Mouse (Mus musculus) stomach, embryonic 16.5 days (tissue): Measurements from ENCODE around the gene Olfr12. TPM values are rescaled to one million over a fixed set of nuclear protein-coding genes. Genes with fewer than 3 reads are reported as not detected.

Source experiments
- ATAC-seq: fragments of 200-750 bp; cut with Nextera tagmentation; 2 replicates; pipeline ENCODE4 v1.8.0; 2017; ENCODE audit warnings: moderate number of reproducible peaks, moderate TSS enrichment; ENCODE audit not compliant: insufficient read depth, low FRiP score
- H3K27ac ChIP-seq: fragments of 300-500 bp; sonication (generic); 2 replicates; pipeline ENCODE4 v1.5.1; 2014; ENCODE audit warnings: low read length
- H3K27me3 ChIP-seq: fragments of 300-500 bp; sonication (generic); 2 replicates; pipeline ENCODE4 v1.6.1; 2014; ENCODE audit warnings: low read length, control low read depth, mixed read lengths; ENCODE audit not compliant: control insufficient read depth, insufficient read depth
- H3K36me3 ChIP-seq: fragments of 300-500 bp; sonication (generic); 2 replicates; pipeline ENCODE4 v1.6.1; 2014; ENCODE audit warnings: low read length; ENCODE audit not compliant: control insufficient read depth, insufficient read depth
- H3K4me1 ChIP-seq: fragments of 300-500 bp; sonication (generic); 2 replicates; pipeline ENCODE4 v1.6.1; 2014; ENCODE audit warnings: low read length, control low read depth, mixed read lengths; ENCODE audit not compliant: control insufficient read depth, insufficient read depth
- H3K4me2 ChIP-seq: fragments of 300-500 bp; sonication (generic); 2 replicates; pipeline ENCODE4 v1.6.1; 2014; ENCODE audit warnings: low read depth, low read length, mixed read lengths
- H3K4me3 ChIP-seq: fragments of 300-500 bp; sonication (generic); replicated peaks from 2 replicates; pipeline ENCODE4 v1.5.1; 2014; ENCODE audit warnings: mild to moderate bottlenecking, low read length
- H3K9ac ChIP-seq: fragments of 300-500 bp; sonication (generic); 2 replicates; pipeline ENCODE4 v1.6.1; 2014; ENCODE audit warnings: low read length
- H3K9me3 ChIP-seq: fragments of 300-500 bp; sonication (generic); replicated peaks from 2 replicates; pipeline ENCODE4 v1.6.1; 2016; ENCODE audit warnings: low read length, control low read depth; ENCODE audit not compliant: control insufficient read depth
- WGBS: fragments of 180-500 bp; shearing (Covaris S2); extraction: QIAGEN DNeasy Blood & Tissue Kit; methylation state at CpG from one replicate; pipeline ENCODE4 v1.1.7; 2014; 5-methylcytosine and 5-hydroxymethylcytosine counted together
- polyA plus RNA-seq: library from polyadenylated mRNA; unstranded; fragments of >200 nt; fragmentation: Nextera tagmentation; extraction: Ambion mirVana; gene quantifications from 2 replicates; pipeline ENCODE4 v1.2.1, GENCODE M21; 2015

The Olfr12 gene
- polyA plus RNA-seq, 1 experiment from 2014 or later = not detected

DNA sequence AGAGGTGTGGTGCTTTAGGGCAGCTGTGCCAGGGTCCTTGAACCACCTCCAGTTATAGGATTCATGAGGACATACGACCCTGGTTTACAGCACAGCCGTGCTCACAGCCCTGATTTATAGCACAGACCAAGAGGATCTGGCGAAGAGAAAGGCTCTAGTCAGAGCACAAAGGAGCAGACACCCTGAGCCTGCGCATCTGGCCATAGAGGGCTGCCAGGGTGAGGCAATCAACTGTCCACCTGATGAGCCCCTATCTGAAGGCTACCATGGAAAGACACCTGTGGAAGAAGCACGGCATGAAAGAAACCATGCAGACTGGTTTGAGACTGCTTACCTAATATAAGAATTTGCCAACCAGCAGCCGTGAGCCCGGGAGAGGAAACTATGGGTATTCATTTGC is 29.0 kb downstream of the Olfr12 start:
- peaks cover 5% of the 10 kb centered on the region; the same call in 1 of the 2 replicates for H3K4me1 ChIP-seq
- no peaks in the 10 kb centered on the region for H3K9me3 ChIP-seq
- H3K4me2 ChIP-seq = no peak overlapping the region
- 71% methylated on average over 7 of the region's 7 CpGs for WGBS
- H3K36me3 ChIP-seq = no peaks in the 10 kb centered on the region
- no peaks in the 10 kb centered on the region for H3K27me3 ChIP-seq
- ATAC-seq = no peak
- no peak overlapping the region for H3K4me3 ChIP-seq
- no peak overlapping the region for H3K9ac ChIP-seq
- no peak overlapping the region for H3K27ac ChIP-seq

DNA sequence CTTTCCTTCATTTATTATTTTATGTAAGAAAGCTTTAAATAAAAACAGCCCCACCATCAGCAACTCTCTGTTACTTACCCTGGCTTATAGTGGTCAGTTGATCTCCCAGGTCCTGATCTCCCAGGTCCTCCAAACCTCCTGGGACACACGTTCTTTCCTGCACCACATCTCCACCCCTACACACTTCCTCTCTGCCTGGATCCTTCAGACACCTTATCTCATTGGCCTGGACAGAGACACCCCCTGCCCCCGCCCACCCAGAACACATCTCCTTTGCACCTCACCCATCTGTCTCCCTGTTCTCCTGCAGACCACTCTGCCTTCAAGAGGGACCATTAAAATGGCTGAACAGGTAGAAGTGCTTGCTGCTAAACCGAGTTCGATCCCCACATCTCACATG is 29.4 kb downstream of the Olfr12 start:
- no peaks in the 10 kb centered on the region for H3K27me3 ChIP-seq
- no peak overlapping the region for H3K4me3 ChIP-seq
- H3K9ac ChIP-seq = no peak overlapping the region
- no peak overlapping the region for H3K27ac ChIP-seq
- no peak overlapping the region for H3K4me2 ChIP-seq
- H3K9me3 ChIP-seq = no peaks in the 10 kb centered on the region
- ATAC-seq = no peak
- H3K4me1 ChIP-seq = peaks cover 4% of the 10 kb centered on the region; the same call in 1 of the 2 replicates
- H3K36me3 ChIP-seq = no peaks in the 10 kb centered on the region
- WGBS = 70% methylated on average over 4 of the region's 4 CpGs

DNA sequence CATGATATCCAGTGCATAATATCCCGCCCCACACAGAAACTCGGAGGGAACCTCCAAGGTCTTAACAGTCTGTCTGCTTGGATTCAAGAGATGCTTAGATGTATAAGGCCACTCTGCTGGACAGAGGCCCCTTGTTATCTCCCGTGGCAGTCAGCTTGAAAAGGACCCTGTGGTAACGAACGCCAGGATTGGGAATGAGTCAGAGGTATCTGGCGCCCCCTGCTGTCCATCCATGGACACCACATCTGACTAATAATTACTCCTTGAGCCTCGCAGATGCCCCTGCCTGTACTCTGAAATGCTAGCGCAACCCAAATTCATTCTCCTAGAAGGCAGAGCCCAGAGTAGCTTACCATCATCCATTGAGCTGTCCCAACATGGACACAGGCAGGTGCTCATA is 30.2 kb downstream of the Olfr12 start:
- no peaks in the 10 kb centered on the region for H3K9me3 ChIP-seq
- no peaks in the 10 kb centered on the region for H3K36me3 ChIP-seq
- H3K4me3 ChIP-seq = no peak overlapping the region
- ATAC-seq = peak; percentile 21; the same call in 1 of the 2 replicates
- H3K9ac ChIP-seq = 0 out of 2 replicates have a peak overlapping the region, but pooled peaks have one; percentile 27
- WGBS = 6% methylated on average over 8 of the region's 8 CpGs
- no peaks in the 10 kb centered on the region for H3K27me3 ChIP-seq
- H3K4me2 ChIP-seq = peak overlapping the region; percentile 26
- no peak overlapping the region for H3K27ac ChIP-seq
- H3K4me1 ChIP-seq = no peaks in the 10 kb centered on the region; the same call in 1 of the 2 replicates

DNA sequence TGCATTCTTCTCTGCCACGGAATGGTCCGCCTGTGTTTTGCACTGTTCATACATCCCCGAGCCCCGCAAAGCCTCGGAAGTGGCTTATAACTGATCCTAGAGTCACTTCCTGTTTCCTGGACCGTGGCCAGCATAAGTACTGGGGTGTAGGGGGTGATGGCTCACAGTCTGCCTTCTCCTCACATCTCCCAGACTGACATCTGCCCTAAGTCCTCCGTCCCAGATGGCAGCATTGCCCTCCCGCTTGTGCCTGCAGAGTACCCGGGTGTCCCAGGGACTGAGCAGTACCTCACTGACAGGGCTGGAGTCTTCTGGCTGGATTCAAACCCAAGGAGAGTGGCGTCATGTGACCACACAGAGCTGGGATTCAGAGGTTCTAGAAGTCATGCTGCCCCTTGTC is 30.6 kb downstream of the Olfr12 start:
- no peak for ATAC-seq
- Histone ChIP-seq H3K9ac (0 out of 2 replicates have a peak overlapping the region, but pooled peaks have one; percentile 27), H3K36me3 (no peaks in the 10 kb centered on the region), H3K4me3 (no peak overlapping the region), H3K4me2 (peak overlapping the region; percentile 14; the same call in 1 of the 2 replicates), H3K27ac (no peak overlapping the region), H3K4me1 (no peaks in the 10 kb centered on the region; the same call in 1 of the 2 replicates), H3K9me3 (no peaks in the 10 kb centered on the region), H3K27me3 (no peaks in the 10 kb centered on the region)
- WGBS = 38% methylated on average over 10 of the region's 10 CpGs

DNA sequence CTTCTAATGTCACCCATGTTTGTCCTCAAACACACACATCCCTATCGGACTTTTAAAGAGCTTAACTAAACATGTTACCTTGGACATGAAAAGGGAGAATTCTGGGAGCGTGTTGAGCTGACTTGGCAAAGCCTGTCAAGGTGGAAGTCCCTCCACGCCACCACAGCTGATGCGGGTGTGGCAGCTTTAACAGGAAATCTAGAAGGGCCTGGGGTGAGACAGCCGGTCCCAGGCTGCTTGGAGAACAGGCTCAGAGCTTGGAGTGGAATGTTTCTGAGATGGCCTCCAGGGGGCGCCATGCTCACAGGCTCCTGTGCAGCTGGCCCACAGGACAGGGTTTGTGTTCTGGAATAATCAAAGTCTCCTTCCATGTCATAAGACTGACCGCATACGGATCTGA is 31.1 kb downstream of the Olfr12 start, which contains the start of gene Otos:
Gene Otos, minus strand, starts transcription at position 169 of the 400 bp plus-strand sequence.
- no peaks in the 10 kb centered on the region for H3K27me3 ChIP-seq
- ATAC-seq = peak; percentile 68
- 20% methylated on average over 8 of the region's 8 CpGs for WGBS

DNA sequence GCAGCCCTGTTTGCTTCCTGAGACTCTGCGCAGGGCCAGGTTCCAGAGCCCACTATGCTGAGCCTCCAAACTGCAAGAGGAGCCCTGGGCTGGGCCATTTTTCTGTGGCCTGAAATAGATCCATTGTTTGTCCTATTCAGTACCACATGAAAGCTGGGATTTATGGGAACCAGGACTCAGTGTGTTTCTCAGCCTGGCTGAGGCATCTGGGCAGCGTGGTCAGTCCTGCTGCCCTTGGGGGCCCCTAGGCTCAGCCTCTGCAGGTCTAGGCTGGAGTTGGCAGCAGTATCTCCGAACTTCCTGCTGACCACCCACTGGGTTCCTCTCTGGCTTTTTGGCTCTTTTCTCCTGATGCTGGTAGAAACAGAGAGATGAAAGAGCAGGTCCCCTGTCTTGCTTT is 33.9 kb downstream of the Olfr12 start:
- Histone ChIP-seq H3K4me2 (no peak overlapping the region), H3K9ac (no peak overlapping the region), H3K4me1 (no peaks in the 10 kb centered on the region; the same call in 1 of the 2 replicates), H3K4me3 (no peak overlapping the region), H3K27me3 (no peaks in the 10 kb centered on the region), H3K9me3 (no peaks in the 10 kb centered on the region), H3K36me3 (no peaks in the 10 kb centered on the region), H3K27ac (no peak overlapping the region)
- WGBS = 62% methylated on average over 3 of the region's 3 CpGs
- no peak for ATAC-seq

More for the DNA sequence above, 31.1 kb downstream of the Olfr12 start, which contains the start of gene Otos:
- Histone ChIP-seq H3K9me3 (no peaks in the 10 kb centered on the region), H3K27ac (no peak within 1 kb of the TSS), H3K9ac (0 out of 2 replicates have a peak within 1 kb of the TSS, but pooled peaks have one; percentile 27), H3K36me3 (no peaks in the 10 kb centered on the region), H3K4me3 (no peak within 1 kb of the TSS), H3K4me1 (no peaks in the 10 kb centered on the region; the same call in 1 of the 2 replicates), H3K4me2 (peak within 1 kb of the TSS; percentile 26)

DNA sequence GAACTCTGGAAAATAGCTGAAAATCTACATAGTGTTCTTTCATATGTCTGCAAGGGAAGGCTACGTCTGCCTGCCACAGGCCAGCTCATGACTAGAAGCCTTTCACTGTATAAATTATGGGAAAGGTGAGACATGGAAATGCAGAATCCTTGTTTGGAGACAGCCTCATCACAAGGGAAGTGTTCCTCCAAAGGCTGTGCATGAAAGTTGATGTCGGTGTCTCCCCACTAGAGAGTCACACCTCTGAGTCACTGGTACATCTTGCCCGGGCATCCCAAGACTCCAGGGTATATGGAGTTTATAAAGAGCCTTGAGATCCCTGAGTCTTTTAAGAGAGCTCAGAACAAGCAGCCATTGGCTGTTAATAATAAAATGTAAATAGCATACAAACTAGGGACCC is 35.6 kb downstream of the Olfr12 start:
- Histone ChIP-seq H3K27ac (no peak overlapping the region), H3K27me3 (no peaks in the 10 kb centered on the region), H3K36me3 (no peaks in the 10 kb centered on the region), H3K4me2 (no peak overlapping the region), H3K9ac (no peak overlapping the region), H3K4me3 (no peak overlapping the region), H3K4me1 (no peaks in the 10 kb centered on the region; the same call in 1 of the 2 replicates), H3K9me3 (no peaks in the 10 kb centered on the region)
- 83% methylated on average over 3 of the region's 3 CpGs for WGBS
- ATAC-seq = no peak

DNA sequence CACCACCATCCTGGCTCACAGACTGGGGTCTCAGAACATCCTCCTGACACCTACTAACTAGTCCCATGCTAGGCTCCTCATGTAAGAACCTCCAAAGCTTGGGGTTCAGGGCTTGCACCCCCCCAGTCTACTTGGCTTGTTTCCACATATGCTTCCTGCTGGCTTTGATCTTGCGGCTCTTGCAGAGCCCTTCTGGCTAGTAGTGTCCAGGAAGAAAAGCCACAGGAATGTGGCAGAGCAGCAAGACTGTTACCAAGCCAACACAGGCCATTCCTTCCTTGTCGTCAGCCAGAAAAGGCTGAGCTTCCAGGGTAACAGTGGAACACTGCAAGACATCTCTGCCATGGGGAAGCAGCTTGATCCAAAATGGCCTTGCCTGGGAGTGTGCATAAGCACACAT is 37.1 kb downstream of the Olfr12 start:
- Histone ChIP-seq H3K4me3 (no peak overlapping the region), H3K27ac (no peak overlapping the region), H3K4me2 (no peak overlapping the region), H3K9ac (no peak overlapping the region), H3K4me1 (no peaks in the 10 kb centered on the region), H3K36me3 (no peaks in the 10 kb centered on the region), H3K9me3 (no peaks in the 10 kb centered on the region), H3K27me3 (no peaks in the 10 kb centered on the region)
- 56% methylated on average over 2 of the region's 2 CpGs for WGBS
- ATAC-seq = no peak

DNA sequence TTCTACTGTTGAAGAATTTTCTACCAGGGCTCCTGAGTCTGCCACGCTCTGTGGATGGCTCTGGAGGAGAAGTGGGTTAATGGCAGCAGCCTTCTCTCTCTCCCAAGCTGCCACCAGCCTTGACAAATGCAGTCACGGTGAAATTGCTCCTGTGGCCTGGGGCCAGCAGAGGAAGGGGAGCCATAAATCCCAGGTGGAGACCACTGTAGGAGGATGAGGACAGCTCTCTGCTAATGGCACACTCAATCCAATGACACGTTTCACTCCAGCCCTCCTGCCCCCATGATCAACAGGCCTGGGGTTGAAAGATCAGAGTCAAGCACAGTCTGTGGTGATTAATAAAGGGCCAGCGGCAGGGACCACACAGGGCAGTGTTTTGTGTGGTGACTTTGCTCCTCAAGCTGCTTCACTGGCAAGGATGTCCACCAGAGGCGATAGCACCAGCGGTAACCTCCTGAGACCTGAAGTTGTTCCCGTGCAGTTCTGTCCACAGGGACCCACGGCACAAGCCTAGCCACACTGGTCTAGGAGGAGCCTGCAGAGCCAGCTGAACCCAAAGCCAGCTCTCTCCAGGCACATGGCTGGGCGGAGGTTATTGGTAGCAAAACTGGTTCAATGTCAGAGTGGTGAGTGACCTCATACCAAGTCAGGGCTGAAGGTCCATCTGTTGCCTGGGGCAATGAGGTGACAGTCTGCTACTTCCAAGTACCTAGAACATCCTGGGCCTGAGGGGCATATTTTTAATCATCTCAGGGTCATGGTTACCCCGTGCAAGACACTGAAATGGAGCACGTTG is 39.6 kb downstream of the Olfr12 start:
- H3K36me3 ChIP-seq = no peaks in the 10 kb centered on the region
- ATAC-seq = no peak
- no peak overlapping the region for H3K27ac ChIP-seq
- H3K4me2 ChIP-seq = no peak overlapping the region
- no peak overlapping the region for H3K9ac ChIP-seq
- H3K4me1 ChIP-seq = peaks cover 3% of the 10 kb centered on the region; the same call in 1 of the 2 replicates
- 70% methylated on average over 11 of the region's 11 CpGs for WGBS
- H3K9me3 ChIP-seq = no peaks in the 10 kb centered on the region
- H3K4me3 ChIP-seq = no peak overlapping the region
- no peaks in the 10 kb centered on the region for H3K27me3 ChIP-seq
